Mouse (Mus musculus): ENCODE measurements at regions not wholly inside any gene's neighbourhood (a gene's known extent, or its start where the extent isn't known, plus 50 kb on each side); places are given as distances from the start of the nearest gene placed in this dataset.

DNA sequence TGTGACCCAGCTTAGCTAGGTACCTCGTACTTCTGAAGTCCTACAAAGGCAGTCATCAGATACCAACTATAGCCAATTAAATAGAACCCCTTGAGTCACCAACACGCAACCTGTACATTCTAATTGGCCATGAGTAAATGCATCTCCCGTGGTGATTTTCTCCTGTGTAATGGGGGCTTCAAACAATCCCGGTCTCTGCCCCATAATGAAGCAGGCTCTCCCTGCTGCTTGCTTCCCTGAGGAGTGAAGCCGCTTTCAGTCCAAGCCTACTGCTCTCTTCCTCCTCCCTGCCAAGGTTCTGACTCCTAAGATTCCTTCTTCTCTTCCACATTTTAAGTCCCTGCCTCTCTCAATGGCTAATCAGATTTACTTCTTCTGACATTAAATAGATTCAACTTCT, 121.5 kb upstream of the Plcz1 start:
- TF ChIP-seq CTCF (conservative IDR thresholded peaks at IDR 0.05; ENCODE audit: low read length) (no peak), POU5F1 (IDR thresholded peaks at IDR 0.05; ENCODE audit: borderline replicate concordance, low read length) (no peak)
